Mouse (Mus musculus): Measurements from ENCODE around the gene Lbhd1.
A peak's percentile ranks its signal among the peaks of the same experiment; 100 is the strongest.
"Not testable (repeated sequence)": the region's sequence is repeated elsewhere in the genome, so short reads cannot be mapped to it uniquely, and the experiment has no call there.

The Lbhd1 gene

GRCm38 (mm10) chr19:8883616-8884015 is at the start of gene Lbhd1, which contains the start of gene Gm49403:
TSS of gene Lbhd1 (plus strand) at chr19:8883732.
TSS of gene Gm49403 (plus strand) at chr19:8883930.
- no peak for DNase-seq

DNA sequence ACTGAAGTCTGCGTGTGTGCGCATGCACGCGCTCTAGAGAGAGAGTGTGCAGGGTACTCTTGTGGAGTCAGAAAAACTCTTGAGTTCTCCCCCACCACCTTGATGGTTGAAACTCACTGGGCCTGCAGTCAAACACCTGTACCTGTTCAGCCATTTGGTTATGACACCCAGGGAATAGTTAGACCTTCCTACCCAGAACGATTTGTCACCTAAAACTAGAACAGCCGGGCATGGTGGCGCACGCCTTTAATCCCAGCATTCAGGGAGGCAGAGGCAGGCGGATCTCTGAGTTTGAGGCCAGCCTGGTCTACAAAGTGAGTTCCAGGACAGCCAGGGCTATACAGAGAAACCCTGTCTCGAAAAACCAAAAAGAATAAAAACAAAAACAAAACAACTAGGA is 47.2 kb upstream of the Lbhd1 start:
- DNase-seq, result not testable (repeated sequence)

- DNase-seq, result peak; percentile 85 to 88
These were observed 46.2 kb upstream of the Lbhd1 start, which contains the start of gene Bscl2 for GRCm38 (mm10) chr19:8837251-8837791. TSS of gene Bscl2 (plus strand) at chr19:8837467.

GRCm38 (mm10) chr19:8838041-8838730 is 45.3 kb upstream of the Lbhd1 start:
- DNase-seq, result peak; percentile 53 to 73

DNA sequence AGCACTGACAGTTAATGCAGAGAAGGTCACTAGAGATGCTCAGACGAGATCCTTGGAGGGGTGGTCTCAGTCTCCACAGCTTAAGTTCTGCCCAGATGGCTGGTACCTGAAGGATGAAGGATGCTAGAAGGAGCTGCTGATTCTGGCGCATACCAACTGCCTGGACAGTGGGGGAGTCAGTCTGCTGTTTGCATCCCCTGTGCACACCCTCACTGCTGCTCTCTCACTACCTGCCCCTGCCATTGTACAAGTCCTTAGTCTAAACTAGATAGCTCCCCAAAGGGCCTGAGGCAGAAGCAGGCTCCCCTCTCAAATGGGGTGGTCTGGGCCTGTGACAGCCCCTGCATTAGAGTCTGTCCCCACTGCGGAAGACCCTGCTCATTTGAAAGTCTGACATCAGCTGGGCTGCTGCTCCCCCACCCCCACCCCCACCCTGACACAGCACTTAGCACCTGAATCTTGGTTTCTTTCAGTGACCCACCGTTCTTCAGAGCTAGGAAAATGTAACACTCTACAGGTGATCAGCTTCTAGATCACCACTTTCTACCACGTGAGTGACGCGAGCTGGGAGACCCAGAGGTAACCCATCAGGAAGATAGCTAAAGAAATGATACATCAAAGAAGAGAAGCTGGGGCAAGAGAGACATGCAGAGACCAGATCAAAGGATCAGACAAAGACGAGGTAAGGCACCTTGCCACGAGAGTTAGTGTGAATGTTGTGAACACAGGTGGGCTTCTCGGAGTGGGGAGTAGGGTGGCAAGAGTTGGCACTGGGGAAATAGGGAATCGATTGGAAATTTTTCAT is 44.2 kb upstream of the Lbhd1 start, which contains the start of gene Gng3:
Gene Gng3, minus strand, starts transcription at position 92 of the 805 bp plus-strand sequence.
- DNase-seq, result peak; percentile 85 to 93

DNA sequence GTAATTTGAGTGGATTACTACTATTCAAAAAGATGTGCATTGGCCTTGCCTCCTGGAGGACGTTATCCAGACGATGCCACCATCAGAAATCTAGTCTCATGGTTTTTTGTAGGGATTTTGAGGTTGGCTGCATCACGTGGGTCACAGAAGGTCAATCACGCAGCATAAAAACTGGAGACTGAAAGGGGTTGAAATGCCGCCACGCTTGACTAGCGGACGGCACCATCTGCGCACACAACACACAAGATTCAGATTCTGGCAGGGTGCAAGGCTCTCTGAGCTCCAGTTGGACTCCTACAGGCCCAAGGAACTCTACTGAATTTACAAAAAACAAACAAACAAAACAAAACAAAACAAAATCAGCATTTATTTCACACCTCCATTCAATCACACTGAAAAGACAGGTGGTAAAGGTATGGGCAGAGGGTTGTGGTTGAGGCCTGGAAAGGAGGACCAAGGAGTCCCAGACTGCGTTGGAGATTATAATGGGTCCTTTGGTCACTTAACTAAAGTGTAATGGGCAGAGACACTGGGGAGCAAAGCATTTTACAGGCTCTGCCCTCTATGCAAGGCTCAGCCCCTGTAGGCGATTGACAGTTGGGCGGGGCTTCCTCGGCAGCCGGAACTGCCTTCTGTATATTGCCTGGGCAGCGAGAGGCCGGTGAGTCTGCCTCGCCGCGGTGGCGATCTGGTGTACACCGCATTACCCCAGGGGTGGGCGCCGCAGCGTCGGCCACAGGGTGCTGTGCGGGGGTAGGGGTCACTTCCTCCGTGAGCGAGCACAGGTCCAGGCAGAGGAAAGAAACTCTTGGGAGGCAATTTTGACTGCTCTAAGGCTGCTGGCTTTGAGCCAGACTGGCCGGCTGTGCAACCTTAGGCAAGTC is 43.4 kb upstream of the Lbhd1 start:
- DNase-seq, result peak; percentile 85 to 89

- DNase-seq, result peak in 1 of 2 experiments; percentile 44
These were observed 42.5 kb upstream of the Lbhd1 start for GRCm38 (mm10) chr19:8841012-8841411.

- DNase-seq, result no peak
These were observed 40.6 kb upstream of the Lbhd1 start for GRCm38 (mm10) chr19:8842961-8843360.

DNA sequence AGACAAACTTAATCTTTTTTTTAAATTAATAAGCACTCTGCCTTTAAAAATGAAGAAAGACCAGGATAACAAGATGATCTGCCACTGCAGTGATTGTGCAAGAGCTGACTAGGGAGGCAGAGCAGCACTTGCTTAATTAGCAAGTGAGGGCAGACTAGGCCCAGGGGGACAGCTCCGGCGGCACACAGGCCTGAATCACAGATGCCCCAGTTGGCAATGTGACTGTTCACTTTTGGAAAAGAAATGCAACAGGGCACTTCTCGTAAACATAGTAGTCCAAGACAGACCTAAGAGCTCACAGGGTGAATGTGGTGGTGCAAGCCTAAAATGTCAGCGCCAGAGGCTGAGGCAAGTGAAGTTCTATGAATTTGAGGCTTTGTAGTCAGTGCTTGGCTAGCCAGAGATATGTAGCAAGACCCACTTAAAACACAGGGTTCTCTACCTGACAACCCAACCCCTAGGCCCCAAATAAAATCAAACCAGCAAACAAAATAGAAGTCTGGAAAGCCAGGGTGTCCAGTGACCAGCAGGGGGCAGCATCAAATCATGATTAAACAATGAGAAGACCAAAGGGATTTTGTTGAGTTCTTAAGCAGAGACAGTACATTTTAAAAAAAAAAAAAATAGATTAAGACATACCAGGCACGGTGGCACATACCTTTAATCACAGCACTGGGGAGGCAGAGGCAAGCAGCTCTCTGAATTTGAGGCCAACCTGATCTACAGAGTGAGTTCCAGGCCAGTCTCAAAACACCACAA is 39.0 kb upstream of the Lbhd1 start:
- DNase-seq, result peak; percentile 77 to 82

DNA sequence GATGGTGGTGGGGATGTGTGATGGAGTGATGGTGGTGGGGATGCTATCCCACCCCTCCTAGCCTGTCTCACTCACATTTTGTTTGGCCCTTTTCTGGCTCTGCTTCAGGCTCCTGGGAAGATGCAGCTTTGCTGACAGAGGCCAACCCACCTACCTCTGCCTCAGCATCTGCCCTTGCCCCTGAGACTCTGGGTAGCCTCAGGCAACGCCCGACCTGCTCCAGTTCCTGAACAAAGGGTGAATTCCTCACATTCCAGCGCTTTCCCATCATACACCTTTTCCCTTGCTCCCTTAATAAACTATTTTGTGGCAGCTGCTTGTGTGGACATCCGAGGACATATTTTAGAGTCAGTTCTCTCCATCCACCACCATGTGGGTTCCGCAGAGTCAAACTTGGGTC is 35.2 kb upstream of the Lbhd1 start:
- DNase-seq, result no peak

DNA sequence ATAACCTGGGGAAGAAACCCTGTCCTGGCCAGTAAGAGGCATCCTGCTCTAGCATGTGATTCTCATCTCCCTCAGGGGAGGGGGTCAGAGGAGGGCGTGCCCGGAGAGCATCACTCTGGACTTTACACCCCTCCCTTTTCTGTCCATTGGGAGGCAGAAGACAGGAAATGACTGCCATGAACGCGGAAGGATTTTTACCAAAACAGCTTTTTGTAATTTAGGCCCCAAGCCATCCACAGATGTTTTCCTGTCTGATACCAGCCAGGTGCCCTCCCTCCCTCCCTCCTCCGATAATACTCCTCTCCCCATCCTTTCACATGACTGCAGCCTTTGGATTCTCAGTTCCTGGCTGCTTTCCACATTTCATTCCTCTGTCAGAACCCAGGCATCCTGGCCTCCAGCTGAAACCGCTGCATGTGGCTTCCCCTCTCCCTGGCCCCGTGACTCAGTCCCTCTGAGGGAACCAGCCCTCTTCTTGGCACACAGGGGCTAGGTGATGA is 33.1 kb upstream of the Lbhd1 start, which contains the start of gene Lrrn4cl:
Gene Lrrn4cl, plus strand, starts transcription at position 367 of the 500 bp plus-strand sequence.
- peak in 1 of 2 experiments; percentile 28 for DNase-seq

- DNase-seq, result no peak
These were observed 31.9 kb upstream of the Lbhd1 start for GRCm38 (mm10) chr19:8851639-8852038.

DNA sequence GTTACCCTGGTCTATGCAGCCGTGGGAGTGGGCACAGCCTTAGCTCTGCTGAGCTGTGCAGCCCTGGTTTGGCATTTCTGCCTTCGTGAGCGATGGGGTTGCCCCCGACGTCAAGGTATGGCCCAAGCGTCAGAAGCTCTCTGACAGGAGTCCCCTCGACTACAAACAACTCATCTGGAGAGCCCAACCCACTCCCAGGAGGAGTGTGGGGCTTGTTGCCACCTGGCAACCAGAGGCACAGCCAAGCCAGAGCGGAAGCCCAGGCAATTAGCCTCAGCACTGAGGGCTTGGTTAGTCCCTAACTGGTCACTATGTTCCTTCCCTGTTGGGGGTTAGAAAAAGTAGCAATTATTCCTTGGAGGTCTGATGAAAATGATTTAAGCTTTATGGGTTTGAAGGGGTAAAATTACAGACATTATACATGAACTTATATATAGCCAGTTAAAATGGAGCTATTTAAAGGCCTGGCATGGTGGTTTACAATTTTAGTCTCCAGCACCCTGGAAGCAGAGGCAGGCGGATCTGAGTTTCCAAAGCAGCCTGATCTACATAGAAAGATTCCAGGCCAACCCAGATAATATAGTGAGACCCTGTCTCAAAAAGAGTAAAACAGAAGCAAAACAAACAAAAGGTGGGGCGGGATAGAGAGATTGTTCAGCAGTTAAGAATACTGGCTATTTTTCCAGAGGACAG is 31.1 kb upstream of the Lbhd1 start:
- no peak for DNase-seq

DNA sequence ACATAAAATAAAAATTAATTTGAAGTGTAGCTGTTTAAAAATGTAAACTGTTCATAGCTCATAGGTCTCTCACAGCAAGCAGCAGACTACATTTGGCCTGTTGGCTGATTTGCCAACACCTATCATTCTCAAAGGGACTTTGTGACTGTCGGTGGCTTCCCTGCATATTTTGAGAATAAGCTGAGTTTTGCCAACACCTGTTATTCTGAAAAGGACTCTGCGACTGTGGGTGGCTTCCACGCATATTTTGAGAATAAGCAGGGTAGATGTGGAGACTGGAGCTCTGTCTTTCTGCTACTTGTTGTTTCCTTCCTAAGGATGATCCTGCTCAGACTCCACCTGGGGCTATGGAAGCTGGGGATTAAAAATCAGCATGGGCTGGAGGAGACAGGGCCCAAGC is 30.4 kb upstream of the Lbhd1 start:
- DNase-seq, result no peak

GRCm38 (mm10) chr19:8857689-8858088 is 25.8 kb upstream of the Lbhd1 start:
- DNase-seq, result peak in 1 of 2 experiments; percentile 38

DNA sequence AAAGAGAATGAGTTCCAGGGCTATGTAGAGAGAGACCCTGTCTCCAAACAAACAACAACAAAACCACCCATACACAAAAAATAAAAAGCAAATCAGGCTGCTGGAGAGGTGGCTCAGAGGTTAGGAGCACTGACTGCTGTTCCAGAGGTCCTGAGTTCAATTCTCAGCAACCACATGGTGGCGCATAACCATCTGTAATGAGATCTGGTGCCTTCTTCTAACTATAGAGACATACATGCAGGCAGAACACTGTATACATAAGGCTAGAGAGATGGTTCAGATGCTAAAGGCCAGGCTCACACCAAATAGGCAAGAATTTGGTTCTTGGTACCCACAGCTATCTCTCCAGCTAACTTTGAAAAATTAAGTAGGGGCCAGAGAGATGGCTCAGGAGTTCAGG is 24.5 kb upstream of the Lbhd1 start:
- DNase-seq, result peak in 1 of 2 experiments; percentile 31

- no peak for DNase-seq
These were observed 19.3 kb upstream of the Lbhd1 start for GRCm38 (mm10) chr19:8864265-8864664.

GRCm38 (mm10) chr19:8870381-8870780 is 13.2 kb upstream of the Lbhd1 start:
- DNase-seq, result not testable (repeated sequence)

- no peak for DNase-seq
These were observed 12.7 kb upstream of the Lbhd1 start for GRCm38 (mm10) chr19:8870838-8871237.

DNA sequence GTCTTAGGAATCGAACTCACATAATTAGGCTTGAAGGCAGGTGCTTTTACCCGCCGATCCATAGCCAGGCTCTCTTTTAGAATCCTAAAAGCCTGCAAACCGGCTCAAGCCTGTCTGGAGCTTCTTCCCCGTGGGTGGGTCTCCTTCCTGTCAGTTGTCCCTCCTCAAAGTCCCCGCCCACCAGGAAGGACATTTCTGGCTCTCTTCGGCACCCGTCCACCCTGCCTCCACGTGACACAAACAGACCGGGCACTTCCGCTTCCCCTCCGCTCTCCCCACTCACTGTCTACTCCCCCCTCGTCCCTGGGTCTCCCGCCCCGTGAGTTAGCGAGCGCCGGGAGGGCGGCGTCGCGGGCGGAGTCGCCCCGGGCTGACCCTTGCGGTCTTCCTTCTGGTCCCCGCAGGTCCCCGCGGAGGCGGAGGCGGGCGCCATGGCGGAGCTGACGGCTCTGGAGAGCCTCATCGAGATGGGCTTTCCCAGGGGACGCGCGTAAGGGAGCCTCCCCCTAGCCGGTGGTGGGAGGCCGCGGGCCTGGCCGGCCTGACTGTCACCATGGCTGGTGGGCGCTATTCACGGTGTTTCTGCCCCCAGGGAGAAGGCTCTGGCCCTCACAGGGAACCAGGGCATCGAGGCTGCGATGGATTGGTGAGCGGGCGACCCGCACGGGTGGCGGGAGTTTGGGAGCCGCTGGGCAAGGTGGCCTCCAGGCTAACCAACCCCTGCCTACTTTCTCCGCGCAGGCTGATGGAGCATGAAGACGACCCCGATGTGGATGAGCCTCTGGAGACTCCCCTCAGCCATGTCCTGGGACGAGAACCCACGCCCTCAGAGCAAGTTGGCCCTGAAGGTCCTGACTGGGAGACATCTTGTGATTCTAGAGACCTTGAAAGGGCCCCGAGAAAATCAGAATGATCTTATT is 12.0 kb upstream of the Lbhd1 start, which contains the start of gene Ubxn1:
Gene Ubxn1, plus strand, starts transcription at position 230 of the 920 bp plus-strand sequence.
- DNase-seq, result peak; percentile 96 to 97

Measured in cerebellum, adult 18-20 months (tissue).